Mouse (Mus musculus) forebrain, postnatal 0 days (tissue): Measurements from ENCODE around the gene Olfr313. TPM values are rescaled to one million over a fixed set of nuclear protein-coding genes. Genes with fewer than 3 reads are reported as not detected.
"Not testable (repeated sequence)": the region's sequence is repeated elsewhere in the genome, so short reads cannot be mapped to it uniquely, and the experiment has no call there.

Experiments used
- ATAC-seq: fragments of 200-750 bp; cut with Nextera tagmentation; 2 replicates; pipeline ENCODE4 v1.8.0; 2017; ENCODE audit warnings: mild to moderate bottlenecking, moderate library complexity
- DNase-seq: peaks from one replicate; pipeline ENCODE4 v3.0.0-alpha.2; 2015
- H3K27ac ChIP-seq: fragments of 300-500 bp; sonication (generic); 2 replicates; pipeline ENCODE4 v1.5.1; 2014; ENCODE audit warnings: low read depth, mild to moderate bottlenecking, antibody characterized with exemption, low read length, moderate library complexity, mixed read lengths
- H3K27me3 ChIP-seq: fragments of 300-500 bp; sonication (generic); 2 replicates; pipeline ENCODE4 v1.6.1; 2014; ENCODE audit warnings: mild to moderate bottlenecking, low read length, mixed read lengths; ENCODE audit not compliant: insufficient read depth
- H3K36me3 ChIP-seq: fragments of 300-500 bp; sonication (generic); 2 replicates; pipeline ENCODE4 v1.6.1; 2014; ENCODE audit warnings: mild to moderate bottlenecking, moderate library complexity; ENCODE audit not compliant: insufficient read depth
- H3K4me1 ChIP-seq: fragments of 300-500 bp; sonication (generic); 2 replicates; pipeline ENCODE4 v1.6.1; 2014; ENCODE audit warnings: antibody characterized with exemption; ENCODE audit not compliant: insufficient read depth
- H3K4me2 ChIP-seq: fragments of 300-500 bp; sonication (generic); 2 replicates; pipeline ENCODE4 v1.6.1; 2014; ENCODE audit warnings: low read depth, mild to moderate bottlenecking, moderate library complexity
- H3K4me3 ChIP-seq: fragments of 300-500 bp; sonication (generic); 2 replicates; pipeline ENCODE4 v1.5.1; 2014; ENCODE audit warnings: low read depth, low read length, mixed read lengths
- H3K9ac ChIP-seq: fragments of 300-500 bp; sonication (generic); 2 replicates; pipeline ENCODE4 v1.6.1; 2014; ENCODE audit warnings: mild to moderate bottlenecking
- H3K9me3 ChIP-seq: fragments of 300-500 bp; sonication (generic); 2 replicates; pipeline ENCODE4 v1.6.1; 2016; ENCODE audit warnings: low read length
- CTCF ChIP-seq: sonication (generic); IDR thresholded peaks from 2 replicates; pipeline ENCODE4 v1.5.1; 2016; ENCODE audit warnings: antibody characterized with exemption, control low read depth, low read depth
- WGBS: fragments of 180-500 bp; shearing (Covaris S2); extraction: QIAGEN DNeasy Blood & Tissue Kit; methylation state at CpG from one replicate; pipeline ENCODE4 v1.1.7; 2014; 5-methylcytosine and 5-hydroxymethylcytosine counted together
- polyA plus RNA-seq: library from polyadenylated mRNA; unstranded; fragments of >200 nt; fragmentation: Nextera tagmentation; extraction: Ambion mirVana; gene quantifications from 2 replicates; pipeline ENCODE4 v1.2.1, GENCODE M21; 2015
- total RNA-seq: library from RNA; depleted of rRNA; stranded (reverse); fragments of >200 nt; gene quantifications from 2 replicates; pipeline ENCODE4 v1.2.3, GENCODE M21; 2014

Olfr313 gene
- total and polyA plus RNA-seq, 2 experiments from 2014 or later: not detected

- WGBS: 82% methylated on average over 2 of the region's 2 CpGs
- ATAC-seq: no peak
- Histone ChIP-seq H3K4me3 (no peak overlapping the region), H3K4me1 (no peaks in the 10 kb centered on the region), H3K27me3 (no peaks in the 10 kb centered on the region), H3K9me3 (no peaks in the 10 kb centered on the region), H3K27ac (no peak overlapping the region), H3K4me2 (no peak overlapping the region), H3K9ac (no peak overlapping the region), H3K36me3 (no peaks in the 10 kb centered on the region)
- no peak for DNase-seq
- no peak for TF ChIP-seq CTCF
These were observed 10.4 kb upstream of the Olfr313 start for GRCm38 (mm10) chr11:58804393-58804792.

GRCm38 (mm10) chr11:58812001-58812400 lies 2.8 kb upstream of the Olfr313 start:
- Histone ChIP-seq H3K27me3 (no peaks in the 10 kb centered on the region), H3K9ac (no peak overlapping the region), H3K4me1 (no peaks in the 10 kb centered on the region), H3K27ac (no peak overlapping the region), H3K4me3 (no peak overlapping the region), H3K4me2 (no peak overlapping the region), H3K9me3 (no peaks in the 10 kb centered on the region), H3K36me3 (no peaks in the 10 kb centered on the region)
- DNase-seq (no peak), ATAC-seq (no peak)
- WGBS: 3% methylated on average over 1 of the region's 1 CpGs
- TF ChIP-seq CTCF: peak; percentile 39

- TF ChIP-seq CTCF: no peak
- no peak overlapping the region for H3K9ac ChIP-seq
- H3K4me3 ChIP-seq: no peak overlapping the region
- no peak for ATAC-seq
- no peak overlapping the region for H3K4me2 ChIP-seq
- no peak for DNase-seq
- H3K27ac ChIP-seq: no peak overlapping the region
- WGBS: 95% methylated on average over 1 of the region's 1 CpGs
- H3K9me3 ChIP-seq: no peaks in the 10 kb centered on the region
- H3K4me1 ChIP-seq: no peaks in the 10 kb centered on the region
- H3K36me3 ChIP-seq: no peaks in the 10 kb centered on the region
- H3K27me3 ChIP-seq: no peaks in the 10 kb centered on the region
These were observed 876 bp downstream of the Olfr313 start for GRCm38 (mm10) chr11:58815676-58816075.

DNA sequence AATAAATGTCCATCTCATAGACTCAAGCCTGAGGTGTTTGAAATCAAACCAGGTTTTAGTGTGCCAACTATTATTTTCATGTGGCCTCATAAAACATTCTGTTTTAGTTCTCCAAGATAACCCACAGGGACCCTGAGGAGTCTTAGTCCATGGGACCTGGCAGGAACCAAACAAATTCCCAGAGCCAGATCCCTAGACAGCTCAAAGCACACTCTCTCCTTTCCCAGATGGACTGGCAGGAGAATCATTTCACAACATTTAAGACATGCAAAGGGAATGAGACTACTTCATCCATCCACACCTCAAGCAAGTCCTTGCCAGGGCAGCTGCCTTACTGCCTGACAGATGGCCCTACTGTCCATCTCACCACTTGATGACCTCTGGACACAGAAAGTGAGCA lies 14.1 kb downstream of the Olfr313 start, which contains the start of gene Olfr312:
Gene Olfr312 (plus strand): TSS at position 301 of the 400 bp plus-strand sequence.
- not testable (repeated sequence) for H3K9me3 ChIP-seq, H3K4me2 ChIP-seq, H3K27ac ChIP-seq, H3K4me3 ChIP-seq, H3K36me3 ChIP-seq, H3K4me1 ChIP-seq, DNase-seq, ATAC-seq, H3K9ac ChIP-seq, H3K27me3 ChIP-seq

DNA sequence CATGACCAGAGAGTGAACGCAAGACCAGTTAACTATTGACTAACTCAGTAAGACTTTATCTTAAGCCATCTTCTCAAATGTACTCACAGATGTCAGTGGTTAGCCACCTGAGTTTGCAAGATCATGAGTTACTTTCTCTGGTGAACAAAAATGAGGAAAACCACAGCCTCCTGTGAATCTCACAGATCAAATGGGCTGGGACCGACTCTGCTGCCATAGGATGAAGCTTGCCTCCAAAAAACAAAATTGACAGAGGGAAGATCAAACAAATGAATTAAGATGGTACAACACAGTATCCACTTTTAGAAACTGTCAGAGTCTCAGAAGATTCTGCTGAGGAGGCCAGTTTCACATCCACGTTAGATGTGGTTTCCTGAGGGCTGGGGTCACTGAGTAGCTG lies 15.0 kb downstream of the Olfr313 start:
- Histone ChIP-seq H3K9ac (no peak overlapping the region), H3K36me3 (no peaks in the 10 kb centered on the region), H3K4me2 (no peak overlapping the region), H3K4me1 (no peaks in the 10 kb centered on the region), H3K9me3 (no peaks in the 10 kb centered on the region), H3K4me3 (no peak overlapping the region), H3K27ac (no peak overlapping the region), H3K27me3 (no peaks in the 10 kb centered on the region)
- DNase-seq (no peak), ATAC-seq (no peak)
- no peak for TF ChIP-seq CTCF
- 84% methylated on average over 3 of the region's 3 CpGs for WGBS

DNA sequence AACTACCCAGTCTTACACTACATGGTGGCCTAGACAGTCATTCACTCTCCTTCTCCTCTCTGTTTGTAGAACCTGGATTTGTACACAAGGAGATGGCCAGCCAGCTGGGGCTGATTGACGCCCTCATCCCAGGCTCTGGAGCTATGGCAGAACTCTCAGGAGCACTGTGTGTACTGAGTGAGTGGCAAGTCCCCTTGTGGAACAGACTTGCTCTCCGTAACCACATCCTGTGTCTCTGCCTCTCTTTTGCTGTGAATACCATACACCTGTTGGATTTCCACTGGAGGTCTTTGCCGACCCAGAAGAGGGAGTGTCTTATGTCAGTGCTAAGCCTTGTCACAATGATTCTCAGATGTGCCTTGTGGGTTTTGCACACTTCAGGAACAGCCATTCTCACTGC lies 17.7 kb downstream of the Olfr313 start:
- 85% methylated on average over 3 of the region's 3 CpGs for WGBS
- not testable (repeated sequence) for H3K27me3 ChIP-seq, ATAC-seq, H3K36me3 ChIP-seq, H3K4me3 ChIP-seq, H3K4me1 ChIP-seq, DNase-seq, H3K4me2 ChIP-seq, H3K9me3 ChIP-seq, H3K27ac ChIP-seq, H3K9ac ChIP-seq

DNA sequence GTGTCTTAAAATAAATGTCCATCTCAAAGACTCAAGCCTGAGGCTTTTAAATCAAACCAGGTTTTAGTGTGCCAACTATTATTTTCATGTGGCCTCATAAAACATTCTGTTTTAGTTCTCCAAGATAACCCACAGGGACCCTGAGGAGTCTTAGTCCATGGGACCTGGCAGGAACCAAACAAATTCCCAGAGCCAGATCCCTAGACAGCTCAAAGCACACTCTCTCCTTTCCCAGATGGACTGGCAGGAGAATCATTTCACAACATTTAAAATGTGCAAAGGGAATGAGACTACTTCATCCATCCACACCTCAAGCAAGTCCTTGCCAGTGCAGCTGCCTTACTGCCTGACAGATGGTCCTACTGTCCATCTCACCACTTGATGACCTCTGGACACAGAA lies 24.2 kb downstream of the Olfr313 start, which contains the start of gene Olfr311:
Gene Olfr311 (plus strand): TSS at position 301 of the 400 bp plus-strand sequence.
- DNase-seq, H3K4me2 ChIP-seq, H3K36me3 ChIP-seq, H3K4me1 ChIP-seq, H3K27ac ChIP-seq, H3K27me3 ChIP-seq, H3K9me3 ChIP-seq, H3K4me3 ChIP-seq, H3K9ac ChIP-seq, ATAC-seq: not testable (repeated sequence)

DNA sequence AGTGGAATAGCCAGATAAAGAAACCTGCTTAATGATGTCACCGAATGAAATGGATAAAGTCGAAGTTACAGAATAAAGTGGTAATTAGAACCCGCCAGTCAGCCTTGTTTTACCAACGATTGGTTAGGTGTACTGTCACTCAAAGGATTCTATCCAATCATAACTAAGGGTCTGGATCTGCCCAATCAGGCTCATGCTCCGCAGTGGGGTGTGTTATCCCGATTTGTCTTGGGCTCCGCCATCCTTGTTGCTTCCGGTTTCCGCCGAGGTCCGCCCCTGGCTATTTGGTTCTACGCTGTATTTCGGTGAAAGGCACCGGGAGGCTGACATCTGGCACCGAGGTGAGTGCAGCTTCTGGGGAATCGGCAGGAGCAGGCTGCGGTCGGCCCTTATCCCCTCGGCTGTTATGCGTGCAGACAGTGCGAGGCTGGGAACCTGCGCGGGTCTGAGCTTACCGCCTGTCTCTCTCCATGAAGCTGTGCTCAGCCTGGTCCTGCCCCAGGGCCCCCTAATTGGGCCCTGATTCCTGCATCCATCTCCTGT lies 32.2 kb downstream of the Olfr313 start, which contains the start of gene Gm12258:
Gene Gm12258 (plus strand): TSS at position 240 of the 543 bp plus-strand sequence.
- Histone ChIP-seq H3K4me1 (peaks cover 5% of the 10 kb centered on the region), H3K4me2 (peak within 1 kb of the TSS; percentile 75), H3K27me3 (no peaks in the 10 kb centered on the region), H3K9me3 (no peaks in the 10 kb centered on the region), H3K4me3 (peak within 1 kb of the TSS; percentile 66), H3K36me3 (peaks cover 25% of the 10 kb centered on the region), H3K9ac (peak within 1 kb of the TSS; percentile 71), H3K27ac (peak within 1 kb of the TSS; percentile 82)
- ATAC-seq: peak; percentile 100
- DNase-seq: peak; percentile 99
- under 1% methylated on average over 24 of the region's 24 CpGs for WGBS
- no peak for TF ChIP-seq CTCF
